Mouse (Mus musculus) urinary bladder, adult 2 months (tissue): ENCODE data around the gene Gfral. TPM values are rescaled to one million over a fixed set of nuclear protein-coding genes. Genes with fewer than 3 reads are reported as not detected.
"Not testable (repeated sequence)": the region's sequence is repeated elsewhere in the genome, so short reads cannot be mapped to it uniquely, and the experiment has no call there.

Source experiments
- DNase-seq: peaks from one replicate; pipeline ENCODE4 v3.0.0; 2022; ENCODE audit warnings: low spot score
- polyA plus RNA-seq: library from polyadenylated mRNA; depleted of rRNA; stranded (reverse); fragments of >200 nt; gene quantifications from 2 replicates; pipeline ENCODE4 v1.2.3, GENCODE M21; 2012; rRNA removed

Gfral gene
- polyA plus RNA-seq, 1 experiment: not detected

- not testable (repeated sequence) for DNase-seq
These were observed 90.6 kb downstream of the Gfral start for GRCm38 (mm10) chr9:76122888-76123287.

Other genes with a start within 250 kb of the Gfral start
- gene Hmgcll1, start 198.8 kb downstream of the Gfral start, polyA plus RNA-seq: 1.8 and 2.0 TPM in 2 replicates
- 0.07 and 0.10 TPM in 2 replicates for gene Hcrtr2, start 110.2 kb upstream of the Gfral start, polyA plus RNA-seq